Mouse (Mus musculus): ENCODE measurements around the gene Camk2g. TPM values are rescaled to one million over a fixed set of nuclear protein-coding genes. Genes with fewer than 3 reads are reported as not detected.

The Camk2g gene
- total and polyA plus RNA-seq, 3 experiments, result 36.8 to 41.0 (median 37.0) TPM

GRCm38 (mm10) chr14:20758768-20759435 is 35.0 kb downstream of the Camk2g start:
- Histone ChIP-seq H3K4me1 (ENCODE audit: control insufficient read depth, insufficient read depth, low read length) (no peaks in the 10 kb centered on the region), H3K9ac (ENCODE audit: low read depth, low read length) (no peak overlapping the region), H3K36me3 (ENCODE audit: control insufficient read depth, insufficient read depth, low read length) (no peaks in the 10 kb centered on the region), H3K27ac (no peak overlapping the region), H3K27me3 (ENCODE audit: control insufficient read depth, insufficient read depth, low read length) (no peaks in the 10 kb centered on the region), H3K79me2 (replicated peaks; ENCODE audit: control insufficient read depth, insufficient read depth, low read length) (no peaks in the 10 kb centered on the region), H3K4me3 (no peak overlapping the region)
- 59% methylated on average over 8 of the region's 8 CpGs for WGBS
- TF ChIP-seq EP300 (IDR thresholded peaks at IDR 0.05; ENCODE audit: insufficient read depth, low read depth, low read length), result no peak
- TF ChIP-seq CTCF (IDR thresholded peaks at IDR 0.05), result no peak
- TF ChIP-seq POLR2A (IDR thresholded peaks at IDR 0.05; ENCODE audit: insufficient read depth, low read depth, low read length), result no peak
- no peak for DNase-seq
- intact Hi-C loops (cut with DNase I), result no loop called here

GRCm38 (mm10) chr14:20757370-20757907 is 36.4 kb downstream of the Camk2g start:
- no peak overlapping the region for H3K9ac ChIP-seq (ENCODE audit: low read depth, low read length)
- no peaks in the 10 kb centered on the region for H3K79me2 ChIP-seq (replicated peaks; ENCODE audit: control insufficient read depth, insufficient read depth, low read length)
- H3K4me1 ChIP-seq (ENCODE audit: control insufficient read depth, insufficient read depth, low read length), result no peaks in the 10 kb centered on the region
- no peak overlapping the region for H3K4me3 ChIP-seq
- DNase-seq, result peak; percentile 50 to 60
- H3K27ac ChIP-seq, result no peak overlapping the region
- H3K36me3 ChIP-seq (ENCODE audit: control insufficient read depth, insufficient read depth, low read length), result no peaks in the 10 kb centered on the region
- no peak for TF ChIP-seq CTCF (IDR thresholded peaks at IDR 0.05)
- TF ChIP-seq POLR2A (IDR thresholded peaks at IDR 0.05; ENCODE audit: insufficient read depth, low read depth, low read length), result no peak
- no peak for TF ChIP-seq EP300 (IDR thresholded peaks at IDR 0.05; ENCODE audit: insufficient read depth, low read depth, low read length)
- intact Hi-C loops (cut with DNase I), result no loop called here
- H3K27me3 ChIP-seq (ENCODE audit: control insufficient read depth, insufficient read depth, low read length), result no peaks in the 10 kb centered on the region
- 65% methylated on average over 22 of the region's 22 CpGs for WGBS

GRCm38 (mm10) chr14:20753792-20754191 is 40.1 kb downstream of the Camk2g start:
- Histone ChIP-seq H3K79me2 (replicated peaks; ENCODE audit: control insufficient read depth, insufficient read depth, low read length) (no peaks in the 10 kb centered on the region), H3K36me3 (ENCODE audit: control insufficient read depth, insufficient read depth, low read length) (no peaks in the 10 kb centered on the region), H3K27ac (no peak overlapping the region), H3K4me1 (ENCODE audit: control insufficient read depth, insufficient read depth, low read length) (no peaks in the 10 kb centered on the region), H3K9ac (ENCODE audit: low read depth, low read length) (no peak overlapping the region), H3K4me3 (no peak overlapping the region), H3K27me3 (ENCODE audit: control insufficient read depth, insufficient read depth, low read length) (no peaks in the 10 kb centered on the region)
- DNase-seq, result no peak
- WGBS, result 69% methylated on average over 3 of the region's 3 CpGs
- TF ChIP-seq CTCF (IDR thresholded peaks at IDR 0.05) (no peak), POLR2A (IDR thresholded peaks at IDR 0.05; ENCODE audit: insufficient read depth, low read depth, low read length) (no peak), EP300 (IDR thresholded peaks at IDR 0.05; ENCODE audit: insufficient read depth, low read depth, low read length) (no peak)
- intact Hi-C loops (cut with DNase I), result no loop called here

DNA sequence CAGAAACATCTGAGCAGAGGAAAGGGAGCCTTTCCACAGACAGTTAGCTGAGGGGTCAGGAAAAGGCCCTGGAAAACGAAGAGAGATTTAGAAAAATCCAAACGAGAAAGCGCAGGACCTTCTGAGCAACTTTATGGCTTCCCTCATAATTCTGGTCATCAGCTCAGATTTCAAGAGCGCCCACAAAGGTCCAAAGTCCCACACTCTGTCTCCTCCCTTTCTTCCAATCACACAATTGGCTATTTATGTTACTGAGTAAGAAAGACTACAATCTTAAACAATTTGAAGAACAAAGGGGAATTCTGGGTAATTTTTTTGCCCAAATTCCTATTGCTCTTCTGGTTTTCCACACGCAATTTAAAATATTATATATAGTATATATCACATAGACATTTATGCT is 43.4 kb downstream of the Camk2g start:
- DNase-seq, result no peak
- TF ChIP-seq EP300 (IDR thresholded peaks at IDR 0.05; ENCODE audit: insufficient read depth, low read depth, low read length), result no peak
- TF ChIP-seq CTCF (IDR thresholded peaks at IDR 0.05), result no peak
- TF ChIP-seq POLR2A (IDR thresholded peaks at IDR 0.05; ENCODE audit: insufficient read depth, low read depth, low read length), result no peak
- Histone ChIP-seq H3K27me3 (ENCODE audit: control insufficient read depth, insufficient read depth, low read length) (no peaks in the 10 kb centered on the region), H3K79me2 (replicated peaks; ENCODE audit: control insufficient read depth, insufficient read depth, low read length) (no peaks in the 10 kb centered on the region), H3K27ac (no peak overlapping the region), H3K4me1 (ENCODE audit: control insufficient read depth, insufficient read depth, low read length) (no peaks in the 10 kb centered on the region), H3K4me3 (no peak overlapping the region), H3K36me3 (ENCODE audit: control insufficient read depth, insufficient read depth, low read length) (no peaks in the 10 kb centered on the region), H3K9ac (ENCODE audit: low read depth, low read length) (no peak overlapping the region)
- WGBS, result 87% methylated on average over 5 of the region's 5 CpGs
- intact Hi-C loops (cut with DNase I), result no loop called here

- Histone ChIP-seq H3K4me1 (ENCODE audit: control insufficient read depth, insufficient read depth, low read length) (no peaks in the 10 kb centered on the region), H3K79me2 (replicated peaks; ENCODE audit: control insufficient read depth, insufficient read depth, low read length) (no peaks in the 10 kb centered on the region), H3K4me3 (no peak overlapping the region), H3K36me3 (ENCODE audit: control insufficient read depth, insufficient read depth, low read length) (no peaks in the 10 kb centered on the region), H3K9ac (ENCODE audit: low read depth, low read length) (no peak overlapping the region), H3K27ac (no peak overlapping the region), H3K27me3 (ENCODE audit: control insufficient read depth, insufficient read depth, low read length) (no peaks in the 10 kb centered on the region)
- DNase-seq, result peak in 1 of 2 experiments; percentile 10
- WGBS, result 71% methylated on average over 4 of the region's 4 CpGs
- intact Hi-C loops (cut with DNase I), result no loop called here
- TF ChIP-seq EP300 (IDR thresholded peaks at IDR 0.05; ENCODE audit: insufficient read depth, low read depth, low read length) (no peak), POLR2A (IDR thresholded peaks at IDR 0.05; ENCODE audit: insufficient read depth, low read depth, low read length) (no peak), CTCF (IDR thresholded peaks at IDR 0.05) (no peak)
Observed at GRCm38 (mm10) chr14:20749494-20750051, 44.3 kb downstream of the Camk2g start.

- WGBS, result 57% methylated on average over 4 of the region's 4 CpGs
- TF ChIP-seq EP300 (IDR thresholded peaks at IDR 0.05; ENCODE audit: insufficient read depth, low read depth, low read length), result no peak
- TF ChIP-seq CTCF (IDR thresholded peaks at IDR 0.05), result no peak
- no peak for TF ChIP-seq POLR2A (IDR thresholded peaks at IDR 0.05; ENCODE audit: insufficient read depth, low read depth, low read length)
- Histone ChIP-seq H3K27ac (no peak overlapping the region), H3K79me2 (replicated peaks; ENCODE audit: control insufficient read depth, insufficient read depth, low read length) (no peaks in the 10 kb centered on the region; the same call in 1 of the 2 replicates), H3K4me3 (no peak overlapping the region), H3K4me1 (ENCODE audit: control insufficient read depth, insufficient read depth, low read length) (no peaks in the 10 kb centered on the region; the same call in 1 of the 2 replicates), H3K27me3 (ENCODE audit: control insufficient read depth, insufficient read depth, low read length) (no peaks in the 10 kb centered on the region), H3K36me3 (ENCODE audit: control insufficient read depth, insufficient read depth, low read length) (peaks cover 5% of the 10 kb centered on the region), H3K9ac (ENCODE audit: low read depth, low read length) (no peak overlapping the region)
- no peak for DNase-seq
- intact Hi-C loops (cut with DNase I), result no loop called here
Observed at GRCm38 (mm10) chr14:20748388-20748787, 45.5 kb downstream of the Camk2g start.

All from heart, adult 2 months (tissue).